Mouse (Mus musculus) liver, embryonic 12.5 days (tissue): ENCODE results near the gene Mydgf. TPM values are rescaled to one million over a fixed set of nuclear protein-coding genes. Genes with fewer than 3 reads are reported as not detected.

Experiments used
- ATAC-seq: fragments of 200-750 bp; cut with Nextera tagmentation; 2 replicates; pipeline ENCODE4 v1.8.0; 2017; ENCODE audit warnings: moderate number of reproducible peaks, mild to moderate bottlenecking, moderate library complexity
- H3K27ac ChIP-seq: fragments of 300-500 bp; sonication (generic); 2 replicates; pipeline ENCODE4 v1.5.1; 2016; ENCODE audit warnings: mild to moderate bottlenecking
- H3K27me3 ChIP-seq: fragments of 300-500 bp; sonication (generic); replicated peaks from 2 replicates; pipeline ENCODE4 v1.6.1; 2016; ENCODE audit warnings: mild to moderate bottlenecking, moderate library complexity
- H3K36me3 ChIP-seq: fragments of 300-500 bp; sonication (generic); 2 replicates; pipeline ENCODE4 v1.6.1; 2016; ENCODE audit warnings: mild to moderate bottlenecking, moderate library complexity
- H3K4me1 ChIP-seq: fragments of 300-500 bp; sonication (generic); 2 replicates; pipeline ENCODE4 v1.6.1; 2016
- H3K4me2 ChIP-seq: fragments of 300-500 bp; sonication (generic); 2 replicates; pipeline ENCODE4 v1.6.1; 2016; ENCODE audit warnings: mild to moderate bottlenecking, moderate library complexity
- H3K4me3 ChIP-seq: fragments of 300-500 bp; sonication (generic); 2 replicates; pipeline ENCODE4 v1.5.1; 2016; ENCODE audit warnings: mild to moderate bottlenecking, moderate library complexity
- H3K9ac ChIP-seq: fragments of 300-500 bp; sonication (generic); 2 replicates; pipeline ENCODE4 v1.6.1; 2016; ENCODE audit warnings: mild to moderate bottlenecking, moderate library complexity
- H3K9me3 ChIP-seq: fragments of 300-500 bp; sonication (generic); replicated peaks from 2 replicates; pipeline ENCODE4 v1.6.1; 2016; ENCODE audit warnings: mild to moderate bottlenecking, moderate library complexity
- WGBS: fragments of 180-500 bp; shearing (Covaris S2); methylation state at CpG from one replicate; pipeline ENCODE4 v1.1.7; 2016; ENCODE audit not compliant: insufficient replicate concordance; 5-methylcytosine and 5-hydroxymethylcytosine counted together
- polyA plus RNA-seq: library from polyadenylated mRNA; unstranded; fragments of >200 nt; fragmentation: Nextera tagmentation; extraction: Ambion mirVana; gene quantifications from 2 replicates; pipeline ENCODE4 v1.2.1, GENCODE M21; 2016

Mydgf gene
- polyA plus RNA-seq, 1 experiment from 2014 or later = 71.0 TPM

DNA sequence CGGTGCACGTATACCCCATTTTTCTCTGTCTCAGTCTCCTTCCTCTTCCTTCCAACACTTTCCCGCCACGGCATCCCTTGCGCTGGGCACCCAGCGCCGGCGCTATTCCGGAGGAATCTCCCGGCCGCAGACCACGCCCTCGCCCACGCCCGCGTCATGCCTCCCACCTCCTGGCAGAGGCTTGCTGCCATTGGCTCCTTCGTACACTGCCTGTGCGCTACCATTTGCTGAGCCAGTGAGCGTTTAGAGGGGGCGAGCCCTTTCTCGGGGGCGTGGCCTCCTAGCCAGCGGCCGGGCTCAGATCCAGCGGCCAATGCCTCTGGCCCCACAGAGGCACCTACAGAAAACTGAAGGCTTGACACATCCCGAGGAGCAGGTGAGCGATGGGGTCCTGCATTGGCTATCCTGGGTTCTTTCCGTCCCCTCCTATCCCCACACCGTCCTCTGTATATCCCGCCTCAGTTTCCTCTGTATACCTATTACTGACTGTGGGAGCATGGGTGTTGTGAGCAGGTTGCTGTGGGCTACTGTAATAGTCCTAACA is 21.4 kb downstream of the Mydgf start, which contains the start of gene Tnfaip8l1:
TSS of gene Tnfaip8l1 (plus strand) at position 247 of the 544 bp plus-strand sequence.
- H3K27me3 ChIP-seq = peaks cover 28% of the 10 kb centered on the region
- no peak within 1 kb of the TSS for H3K27ac ChIP-seq
- H3K4me1 ChIP-seq = peaks cover 38% of the 10 kb centered on the region
- ATAC-seq = peak; percentile 96
- no peaks in the 10 kb centered on the region for H3K9me3 ChIP-seq
- peak within 1 kb of the TSS; percentile 51 for H3K4me3 ChIP-seq
- H3K4me2 ChIP-seq = peak within 1 kb of the TSS; percentile 79
- H3K9ac ChIP-seq = peak within 1 kb of the TSS; percentile 61
- no peaks in the 10 kb centered on the region for H3K36me3 ChIP-seq
- 2% methylated on average over 30 of the region's 30 CpGs for WGBS

DNA sequence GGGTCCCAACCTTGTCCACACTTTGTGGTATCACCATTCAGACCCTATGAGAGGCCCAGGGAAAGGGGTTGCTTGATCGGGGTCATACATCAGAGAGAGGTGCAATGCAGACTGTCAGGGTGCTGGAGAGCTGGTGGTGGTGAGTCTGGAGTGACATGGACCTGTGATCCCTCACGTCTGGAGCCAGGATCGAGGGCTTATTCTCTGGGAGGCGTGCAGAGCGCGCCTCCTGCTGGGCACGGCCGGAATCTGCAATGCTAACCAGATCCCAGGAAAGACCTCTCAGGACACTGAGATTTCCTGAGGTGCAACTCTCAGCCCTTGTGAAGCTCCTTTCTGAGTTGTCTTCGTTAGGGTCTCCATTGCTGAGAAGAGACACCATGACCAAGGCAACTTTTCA is 24.0 kb downstream of the Mydgf start:
- Histone ChIP-seq H3K9me3 (no peaks in the 10 kb centered on the region), H3K27ac (no peak overlapping the region), H3K4me3 (no peak overlapping the region), H3K36me3 (no peaks in the 10 kb centered on the region), H3K4me2 (no peak overlapping the region), H3K27me3 (peaks cover 54% of the 10 kb centered on the region), H3K4me1 (peaks cover 36% of the 10 kb centered on the region), H3K9ac (no peak overlapping the region)
- 2% methylated on average over 9 of the region's 9 CpGs for WGBS
- no peak for ATAC-seq

DNA sequence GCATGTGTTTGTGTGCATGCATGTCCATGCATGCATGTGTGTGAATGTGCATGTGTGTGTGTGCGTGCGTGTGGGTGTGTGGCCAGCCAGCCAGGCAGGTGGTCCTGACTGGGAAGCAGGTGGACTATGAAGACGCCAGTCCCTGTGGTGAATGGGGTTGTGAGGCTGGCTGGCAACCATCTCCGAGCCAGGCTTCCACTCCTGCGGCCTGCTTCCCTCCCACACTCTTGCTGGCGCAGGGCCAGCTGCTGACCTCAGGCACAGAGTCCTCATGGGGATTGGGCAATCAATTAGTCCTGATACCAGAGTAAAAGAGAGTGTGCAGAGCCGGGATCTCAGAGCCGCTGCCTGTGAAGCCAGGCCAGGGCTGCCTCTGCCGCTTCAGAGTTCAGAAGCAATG is 30.1 kb downstream of the Mydgf start:
- Histone ChIP-seq H3K4me3 (no peak overlapping the region), H3K36me3 (no peaks in the 10 kb centered on the region), H3K4me1 (no peaks in the 10 kb centered on the region; the same call in 1 of the 2 replicates), H3K9ac (no peak overlapping the region), H3K9me3 (no peaks in the 10 kb centered on the region), H3K4me2 (no peak overlapping the region), H3K27ac (no peak overlapping the region), H3K27me3 (peaks cover 88% of the 10 kb centered on the region)
- 45% methylated on average over 9 of the region's 9 CpGs for WGBS
- ATAC-seq = peak; percentile 57; the same call in 1 of the 2 replicates

DNA sequence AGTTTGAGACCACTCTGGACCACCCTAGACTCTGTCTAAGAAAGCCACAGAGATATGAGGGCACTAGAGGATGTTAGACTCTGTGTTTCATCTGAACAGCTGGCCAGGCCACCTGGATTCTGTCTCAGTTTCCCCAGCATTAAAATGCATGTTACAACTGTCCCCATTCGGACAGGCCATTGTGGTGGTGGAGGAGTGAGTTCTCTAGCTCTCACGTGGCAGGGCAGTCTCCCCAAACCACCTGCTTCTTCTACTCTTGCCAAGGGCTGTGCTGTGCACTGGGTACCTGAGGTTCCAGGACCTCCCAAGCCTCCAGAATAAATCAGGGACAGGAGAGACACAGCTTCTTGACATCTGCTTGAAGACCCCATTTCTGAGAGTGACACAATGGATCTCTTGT is 33.8 kb downstream of the Mydgf start:
- Histone ChIP-seq H3K4me2 (no peak overlapping the region), H3K27me3 (peaks cover 88% of the 10 kb centered on the region), H3K27ac (no peak overlapping the region), H3K9me3 (no peaks in the 10 kb centered on the region), H3K4me1 (no peaks in the 10 kb centered on the region; the same call in 1 of the 2 replicates), H3K4me3 (no peak overlapping the region), H3K36me3 (no peaks in the 10 kb centered on the region), H3K9ac (no peak overlapping the region)
- ATAC-seq = no peak
- 30% methylated on average over 2 of the region's 2 CpGs for WGBS

DNA sequence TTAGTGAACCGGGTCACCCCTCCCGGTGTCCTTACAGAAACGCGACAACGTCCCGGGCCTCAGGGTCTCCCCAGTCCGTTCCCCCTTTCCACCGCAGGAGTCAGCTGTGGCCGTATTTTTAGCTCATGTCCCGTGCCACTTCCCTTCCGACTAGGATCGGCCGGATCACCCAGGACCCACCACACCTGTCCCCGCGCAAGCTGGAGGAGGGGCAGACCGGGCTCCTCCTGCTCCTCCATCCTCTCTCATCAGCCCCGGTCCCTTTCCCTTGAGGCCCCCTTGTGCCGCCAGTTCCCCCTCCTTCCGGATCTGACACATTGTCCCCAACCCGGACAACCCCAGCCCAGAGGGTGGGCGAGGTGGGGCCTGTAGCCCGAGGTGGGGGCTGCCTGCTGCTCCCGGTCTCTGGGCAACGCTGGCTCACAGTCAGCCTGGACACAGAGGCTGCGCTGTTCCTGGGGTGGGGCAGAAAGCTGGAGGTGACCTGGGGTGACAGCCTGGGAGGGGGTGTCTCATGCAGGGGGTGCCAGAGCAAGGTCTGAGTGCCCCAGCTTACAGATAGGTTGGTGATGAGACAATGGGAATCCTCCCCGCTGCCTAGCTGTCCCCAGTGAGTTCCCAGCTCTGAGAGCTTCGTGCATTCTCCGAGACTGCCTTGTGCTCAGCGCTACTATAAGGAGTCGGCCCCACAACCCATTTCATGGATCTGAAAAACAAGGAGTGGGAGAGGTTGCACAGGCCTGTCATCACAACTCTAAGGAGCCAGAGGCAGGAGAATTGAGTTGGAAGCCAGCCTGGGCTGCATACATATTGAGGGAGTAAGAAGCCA is 34.7 kb downstream of the Mydgf start:
- H3K27ac ChIP-seq = no peak overlapping the region
- peak overlapping the region; percentile 19; the same call in 1 of the 2 replicates for H3K4me2 ChIP-seq
- H3K27me3 ChIP-seq = peaks cover 89% of the 10 kb centered on the region
- WGBS = 4% methylated on average over 30 of the region's 30 CpGs
- no peaks in the 10 kb centered on the region; the same call in 1 of the 2 replicates for H3K4me1 ChIP-seq
- H3K9ac ChIP-seq = no peak overlapping the region
- no peak overlapping the region; the same call in 1 of the 2 replicates for H3K4me3 ChIP-seq
- no peaks in the 10 kb centered on the region for H3K36me3 ChIP-seq
- no peak for ATAC-seq
- H3K9me3 ChIP-seq = no peaks in the 10 kb centered on the region

GRCm38 (mm10) chr17:56148280-56148679 is 35.4 kb downstream of the Mydgf start:
- Histone ChIP-seq H3K27ac (no peak overlapping the region), H3K9me3 (no peaks in the 10 kb centered on the region), H3K4me2 (no peak overlapping the region), H3K36me3 (no peaks in the 10 kb centered on the region), H3K9ac (no peak overlapping the region), H3K27me3 (peaks cover 89% of the 10 kb centered on the region), H3K4me3 (no peak overlapping the region), H3K4me1 (no peaks in the 10 kb centered on the region; the same call in 1 of the 2 replicates)
- ATAC-seq = no peak
- 19% methylated on average over 9 of the region's 9 CpGs for WGBS

DNA sequence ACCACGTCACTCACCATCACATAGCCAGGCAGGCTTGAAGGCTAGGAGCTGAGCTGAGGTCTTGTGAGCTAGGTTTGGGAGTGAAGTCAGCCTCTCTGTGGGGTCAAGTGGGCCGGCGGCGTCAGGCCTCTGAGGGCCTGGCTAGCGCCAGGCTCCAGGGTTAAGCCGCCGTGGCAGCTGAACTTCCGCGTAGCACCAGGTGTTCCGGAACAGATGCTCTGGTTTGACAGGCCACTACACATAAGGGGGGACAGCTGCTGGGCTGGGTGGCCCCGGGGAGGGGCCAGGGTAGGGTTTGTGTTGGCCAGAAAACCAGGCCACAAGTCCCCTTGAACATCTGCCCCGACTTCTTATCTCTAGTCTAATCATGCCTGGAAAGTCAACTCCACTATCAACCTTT is 36.3 kb downstream of the Mydgf start:
- WGBS = 57% methylated on average over 12 of the region's 12 CpGs
- peaks cover 1% of the 10 kb centered on the region for H3K4me1 ChIP-seq
- H3K27me3 ChIP-seq = peaks cover 92% of the 10 kb centered on the region

DNA sequence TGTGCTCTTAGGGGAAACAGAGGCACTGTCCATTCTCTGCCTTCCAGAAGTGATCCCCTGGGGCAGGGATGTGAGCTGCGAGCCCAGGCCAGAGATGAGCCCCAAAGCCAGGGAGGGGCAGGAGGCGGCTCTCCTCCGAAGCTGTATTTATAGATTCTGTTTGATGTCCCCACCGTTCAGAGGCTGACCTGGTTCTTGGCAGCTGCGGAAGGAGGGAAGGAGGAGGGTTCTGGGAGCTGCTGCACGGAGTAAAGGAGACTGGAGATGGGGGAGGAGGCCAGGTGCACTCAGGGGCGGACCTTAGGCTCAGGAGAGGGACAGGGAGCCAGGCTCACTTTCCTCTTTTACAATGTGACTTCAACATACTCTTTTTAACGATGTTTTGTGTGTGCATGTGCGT is 37.6 kb downstream of the Mydgf start:
- 25% methylated on average over 9 of the region's 9 CpGs for WGBS
- Histone ChIP-seq H3K4me3 (no peak overlapping the region), H3K9ac (no peak overlapping the region), H3K4me1 (peaks cover 14% of the 10 kb centered on the region), H3K27me3 (peaks cover 100% of the 10 kb centered on the region), H3K27ac (no peak overlapping the region), H3K9me3 (no peaks in the 10 kb centered on the region), H3K4me2 (no peak overlapping the region), H3K36me3 (no peaks in the 10 kb centered on the region)
- ATAC-seq = no peak

More for the DNA sequence above, 36.3 kb downstream of the Mydgf start:
- Histone ChIP-seq H3K36me3 (no peaks in the 10 kb centered on the region), H3K27ac (no peak overlapping the region), H3K9ac (no peak overlapping the region), H3K4me3 (no peak overlapping the region), H3K9me3 (no peaks in the 10 kb centered on the region), H3K4me2 (no peak overlapping the region)
- ATAC-seq = no peak

DNA sequence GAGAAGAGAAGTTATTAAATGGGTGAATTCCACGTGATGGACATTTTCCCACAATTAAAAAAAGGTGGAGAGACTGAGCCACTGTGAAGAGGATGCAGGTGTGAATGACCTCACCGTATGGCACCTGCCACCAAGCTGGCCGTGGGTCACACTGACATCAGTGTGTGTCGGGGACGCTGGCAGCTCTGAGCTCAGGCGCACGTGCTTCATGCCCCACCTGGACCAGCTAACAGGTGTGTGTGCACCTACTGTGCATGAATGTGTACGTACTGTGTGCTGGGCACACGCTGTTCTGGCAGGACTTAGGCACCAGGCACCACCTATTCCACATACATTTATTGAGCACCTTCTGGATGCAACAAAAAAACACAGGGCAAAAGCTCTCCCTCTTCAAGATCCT is 39.2 kb downstream of the Mydgf start:
- Histone ChIP-seq H3K4me2 (no peak overlapping the region), H3K9me3 (no peaks in the 10 kb centered on the region), H3K27ac (no peak overlapping the region), H3K27me3 (peaks cover 100% of the 10 kb centered on the region), H3K9ac (no peak overlapping the region), H3K4me1 (peaks cover 26% of the 10 kb centered on the region), H3K4me3 (no peak overlapping the region), H3K36me3 (no peaks in the 10 kb centered on the region)
- ATAC-seq = no peak
- WGBS = 61% methylated on average over 9 of the region's 9 CpGs

- Histone ChIP-seq H3K36me3 (no peaks in the 10 kb centered on the region), H3K4me1 (peaks cover 40% of the 10 kb centered on the region), H3K4me2 (peak overlapping the region; percentile 62), H3K4me3 (peak overlapping the region; percentile 33; the same call in 1 of the 2 replicates), H3K9ac (no peak overlapping the region), H3K27ac (no peak overlapping the region), H3K9me3 (no peaks in the 10 kb centered on the region), H3K27me3 (peaks cover 100% of the 10 kb centered on the region)
- 4% methylated on average over 40 of the region's 47 CpGs for WGBS
- no peak; the same call in 1 of the 2 replicates for ATAC-seq
Observed at GRCm38 (mm10) chr17:56141702-56142605, 41.8 kb downstream of the Mydgf start.

- Histone ChIP-seq H3K4me3 (peak within 1 kb of the TSS; percentile 62), H3K36me3 (no peaks in the 10 kb centered on the region), H3K9ac (peak within 1 kb of the TSS; percentile 46), H3K27ac (no peak within 1 kb of the TSS), H3K4me2 (peak within 1 kb of the TSS; percentile 90), H3K27me3 (peaks cover 86% of the 10 kb centered on the region), H3K4me1 (peaks cover 43% of the 10 kb centered on the region), H3K9me3 (no peaks in the 10 kb centered on the region)
- ATAC-seq = peak; percentile 19; the same call in 1 of the 2 replicates
- WGBS = 1% methylated on average over 78 of the region's 79 CpGs
Observed at GRCm38 (mm10) chr17:56139858-56140595, 43.7 kb downstream of the Mydgf start, which contains the start of gene Sema6b. Gene Sema6b (minus strand): TSS chr17:56140343.
